Mouse (Mus musculus) adrenal gland, postnatal 4 days (tissue): ENCODE measurements around the gene Cxxc4. TPM values are rescaled to one million over a fixed set of nuclear protein-coding genes. Genes with fewer than 3 reads are reported as not detected.
"Not testable (repeated sequence)": the region's sequence is repeated elsewhere in the genome, so short reads cannot be mapped to it uniquely, and the experiment has no call there.

Source experiments
- DNase-seq, 2 experiments: peaks; one replicate each; pipeline ENCODE4 v3.0.0; 2021 to 2022; ENCODE audit warnings: low spot score in 2 of 2, mixed read lengths in 2 of 2
- long read RNA-seq, 2 experiments: library from polyadenylated mRNA; stranded (forward); transcript quantifications; one replicate each; pipeline ENCODE4 v2.0.0; 2021
- total RNA-seq, 2 experiments: library from RNA; stranded (reverse); gene quantifications; 2 replicates each; pipeline ENCODE4 v1.2.3; 2021

The Cxxc4 gene
- total RNA-seq = 10 to 100 TPM; 12.6 to 14.5 TPM
- long read RNA-seq, experiment 1 = 0 reads
- long read RNA-seq, experiment 2, partial matches to known transcripts = 3 of 4 reads
- long read RNA-seq, experiment 2, other reads (novel, unspliced or antisense) = 1 of 4 reads

DNA sequence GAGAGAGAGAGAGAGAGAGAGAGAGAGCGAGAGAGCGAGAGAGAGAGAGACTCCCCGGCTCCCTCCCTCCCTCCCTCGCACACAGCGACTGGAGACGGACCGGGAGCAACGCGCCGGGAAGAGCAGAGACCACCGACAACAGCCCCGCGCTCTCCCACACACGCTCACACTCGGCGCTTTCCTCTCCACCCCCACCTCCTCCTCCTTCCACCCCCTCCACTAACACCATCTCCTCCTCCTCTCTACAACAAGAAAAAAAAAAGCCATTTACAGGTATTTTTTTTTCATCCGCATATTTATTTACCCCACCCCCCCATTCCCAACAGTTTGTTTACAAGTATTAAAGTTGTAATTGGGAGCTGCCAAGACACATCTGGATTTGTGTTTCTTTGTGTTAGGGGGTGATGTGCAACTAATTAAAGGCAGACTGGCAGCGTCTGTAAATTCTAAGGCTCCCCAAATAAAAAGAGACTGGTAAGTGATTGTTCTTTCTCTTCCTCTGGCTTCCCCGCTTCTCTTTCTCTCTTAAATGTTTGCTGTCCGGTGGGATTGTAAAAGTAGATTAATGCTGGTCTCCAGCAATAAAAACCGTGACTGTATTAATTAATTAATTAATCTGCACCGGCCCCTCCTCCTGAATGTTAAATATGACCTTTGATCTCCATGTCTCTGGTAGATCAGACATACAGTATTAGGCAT is at the start of gene Cxxc4:
Gene Cxxc4 (plus strand): TSS at position 71 of the 699 bp plus-strand sequence.
- no peak for DNase-seq

DNA sequence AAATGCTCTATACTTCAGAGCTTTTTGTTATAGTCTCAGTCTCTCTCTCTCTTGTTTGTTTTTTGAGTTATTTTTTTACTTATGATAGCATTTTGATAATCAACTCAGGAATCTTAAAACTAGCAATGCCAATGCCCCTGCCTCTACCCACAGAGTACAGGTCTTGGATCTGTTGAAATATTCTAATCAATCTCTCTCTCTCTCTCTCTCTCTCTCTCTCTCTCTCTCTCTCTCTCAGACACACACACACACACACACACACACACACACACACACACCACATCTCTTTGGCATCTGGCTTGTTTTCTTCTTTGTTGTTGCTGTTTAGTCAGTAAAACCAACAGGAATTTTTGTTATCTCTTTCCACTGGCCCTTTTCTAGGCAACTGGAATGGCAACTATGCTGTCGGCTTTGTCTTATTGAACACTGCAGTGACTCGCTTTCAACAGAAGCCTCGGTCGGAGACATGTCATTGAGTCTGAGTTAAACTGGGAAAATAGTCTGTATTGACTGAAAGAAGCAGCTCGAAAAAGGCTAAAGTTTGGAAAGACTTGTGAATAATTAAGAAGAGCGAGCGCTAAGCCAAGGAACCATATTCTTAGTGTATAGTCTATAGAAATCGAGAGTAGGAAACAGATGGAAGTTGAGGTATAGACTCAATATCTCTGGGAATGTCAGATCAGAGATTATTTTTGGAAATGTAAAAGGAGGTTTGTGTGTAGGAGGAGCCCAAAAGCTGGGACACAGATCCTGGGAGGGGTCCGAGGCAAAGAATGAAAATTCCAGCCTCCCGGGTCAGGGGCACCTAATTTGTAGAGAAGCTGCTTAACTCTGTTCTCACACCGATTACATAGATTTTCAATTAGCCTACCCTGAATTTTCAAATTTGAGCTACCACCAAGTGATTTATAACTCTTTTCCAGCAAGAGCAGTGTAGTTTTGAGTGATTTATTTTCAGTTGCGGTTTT is 47.0 kb upstream of the Cxxc4 start:
- DNase-seq = no peak

- no peak for DNase-seq
Measured at GRCm38 (mm10) chr3:134190046-134190445, 46.2 kb upstream of the Cxxc4 start.

- no peak for DNase-seq
Measured at GRCm38 (mm10) chr3:134199892-134200291, 36.4 kb upstream of the Cxxc4 start.

DNA sequence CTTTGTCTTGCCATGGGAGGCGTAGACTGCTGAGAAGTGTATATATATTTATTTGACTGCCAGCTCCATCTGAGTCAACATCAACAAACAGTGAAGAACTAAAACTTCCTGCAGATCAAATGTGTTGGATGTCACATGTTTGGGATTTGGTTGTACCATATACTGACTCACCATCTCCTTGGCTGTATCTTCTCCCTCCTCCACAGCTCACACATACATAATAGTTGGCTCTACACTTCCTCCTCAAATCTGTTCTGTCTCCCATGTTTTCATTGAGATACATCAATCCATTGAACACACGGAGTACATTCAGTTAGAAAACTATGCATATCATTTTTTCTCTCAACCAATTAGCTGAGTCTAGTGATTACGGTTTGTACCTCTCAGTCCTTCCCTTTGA is 29.7 kb upstream of the Cxxc4 start:
- DNase-seq = no peak

DNA sequence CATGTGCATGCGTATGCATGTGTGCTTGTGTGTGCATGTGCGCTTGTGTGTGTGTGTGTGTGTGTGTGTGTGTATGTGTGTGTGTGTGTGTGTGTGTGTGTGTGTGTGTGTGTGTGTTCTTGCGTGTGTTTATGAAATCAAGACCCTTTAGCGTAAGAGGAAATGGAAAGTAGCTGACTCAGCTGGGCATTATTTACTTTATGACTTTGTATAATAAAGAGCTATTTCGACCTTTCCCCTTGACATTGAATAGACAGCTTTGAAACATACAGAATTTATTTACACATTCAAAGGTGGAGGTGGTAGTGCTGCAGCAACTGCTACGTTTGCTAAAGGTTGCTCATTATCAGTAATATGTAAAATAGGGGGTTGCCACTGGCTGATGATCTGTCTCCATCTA is 25.3 kb upstream of the Cxxc4 start:
- DNase-seq = no peak

DNA sequence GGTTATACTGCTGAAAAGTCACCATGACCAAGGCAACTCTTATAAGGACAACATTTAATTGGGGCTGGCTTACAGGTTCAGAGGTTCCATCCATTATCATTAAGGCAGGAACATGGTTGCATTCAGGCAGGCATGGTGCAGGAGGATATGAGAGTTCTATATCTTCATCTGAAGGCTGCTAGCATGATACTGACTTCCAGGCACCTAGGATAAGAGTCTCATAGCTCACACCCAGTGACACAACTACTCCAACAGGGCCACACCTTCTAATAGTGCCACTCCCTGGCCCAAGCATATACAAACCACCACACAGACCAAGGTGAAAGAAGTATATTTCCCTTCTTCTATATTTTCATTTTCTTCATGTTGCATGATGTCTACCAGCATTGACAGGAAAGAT is 16.4 kb upstream of the Cxxc4 start:
- not testable (repeated sequence) for DNase-seq

DNA sequence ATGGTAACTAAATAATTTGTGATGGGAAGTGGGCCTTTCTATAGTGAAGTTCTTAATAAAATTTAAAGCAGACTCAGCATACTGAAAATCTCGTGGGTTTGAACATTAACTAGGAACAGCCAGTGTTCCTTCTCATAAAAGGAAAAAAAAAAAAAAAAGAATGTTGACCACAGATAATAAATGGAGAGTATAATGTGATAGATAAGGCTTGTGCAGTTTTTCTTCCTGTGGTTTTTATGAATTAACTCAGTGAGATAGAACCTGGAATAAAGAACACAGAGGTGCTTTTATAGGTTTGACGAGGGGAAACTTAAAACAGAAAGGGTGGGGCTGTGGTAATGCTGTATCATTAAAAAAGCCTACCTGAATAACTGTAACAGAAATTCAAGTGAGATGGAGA is 15.3 kb upstream of the Cxxc4 start:
- no peak for DNase-seq

DNA sequence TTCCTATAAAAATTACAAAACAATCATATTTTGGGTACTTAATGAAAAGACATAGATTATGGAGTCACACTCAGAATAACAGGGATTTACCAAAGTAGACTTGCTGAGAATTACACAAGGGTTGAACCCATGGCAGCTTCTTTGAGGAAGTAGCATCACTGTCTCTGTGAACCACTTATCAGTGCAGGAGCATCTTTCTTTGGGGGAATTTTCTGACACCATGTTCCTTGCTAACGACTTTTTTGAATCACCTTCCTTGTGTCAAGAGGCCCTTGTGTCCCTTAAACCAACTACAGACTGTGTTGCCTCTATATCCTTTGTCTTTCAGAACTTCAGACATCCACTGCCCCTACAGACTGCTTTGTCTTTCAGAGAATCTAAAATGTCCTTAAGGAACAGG is 13.7 kb upstream of the Cxxc4 start:
- no peak for DNase-seq

- DNase-seq = no peak
Measured at GRCm38 (mm10) chr3:134223956-134224355, 12.3 kb upstream of the Cxxc4 start.

DNA sequence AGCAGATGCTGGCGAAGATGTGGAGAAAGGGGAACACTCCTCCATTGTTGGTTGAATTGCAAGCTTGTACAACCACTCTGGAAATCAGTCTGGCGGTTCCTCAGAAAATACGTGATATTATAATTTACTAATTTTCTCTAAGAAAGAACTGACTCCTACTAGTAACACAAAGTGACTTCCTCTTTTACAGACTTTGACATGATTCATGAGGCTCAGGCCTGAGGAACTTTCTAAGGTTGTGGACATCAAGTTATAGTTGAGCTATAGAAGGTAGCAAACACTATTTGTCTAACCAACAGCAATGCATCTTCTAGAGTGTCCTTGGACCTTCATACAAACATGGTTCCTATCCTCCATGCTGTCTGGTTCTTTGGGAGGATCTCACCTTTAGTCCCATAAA is 10.4 kb upstream of the Cxxc4 start:
- no peak for DNase-seq

DNA sequence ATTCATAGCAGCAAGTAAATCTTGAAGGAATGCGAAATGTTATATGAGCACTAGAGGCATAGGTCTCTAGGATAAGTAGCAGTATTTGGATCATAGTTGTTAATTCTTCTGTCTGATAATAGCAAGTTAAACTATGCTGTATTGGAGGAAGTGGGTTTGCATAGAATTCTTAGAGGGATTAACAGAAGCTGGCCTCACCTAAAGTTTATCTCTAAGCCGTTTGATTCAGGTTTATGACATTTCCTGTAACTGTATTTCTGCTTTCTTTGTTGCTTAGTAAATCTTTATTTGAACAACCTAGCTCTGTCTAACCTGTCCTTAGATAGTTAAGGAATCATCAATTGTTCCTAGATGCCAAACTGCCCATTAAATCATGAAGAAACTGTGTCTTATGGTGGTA is 3.5 kb upstream of the Cxxc4 start:
- DNase-seq = no peak

DNA sequence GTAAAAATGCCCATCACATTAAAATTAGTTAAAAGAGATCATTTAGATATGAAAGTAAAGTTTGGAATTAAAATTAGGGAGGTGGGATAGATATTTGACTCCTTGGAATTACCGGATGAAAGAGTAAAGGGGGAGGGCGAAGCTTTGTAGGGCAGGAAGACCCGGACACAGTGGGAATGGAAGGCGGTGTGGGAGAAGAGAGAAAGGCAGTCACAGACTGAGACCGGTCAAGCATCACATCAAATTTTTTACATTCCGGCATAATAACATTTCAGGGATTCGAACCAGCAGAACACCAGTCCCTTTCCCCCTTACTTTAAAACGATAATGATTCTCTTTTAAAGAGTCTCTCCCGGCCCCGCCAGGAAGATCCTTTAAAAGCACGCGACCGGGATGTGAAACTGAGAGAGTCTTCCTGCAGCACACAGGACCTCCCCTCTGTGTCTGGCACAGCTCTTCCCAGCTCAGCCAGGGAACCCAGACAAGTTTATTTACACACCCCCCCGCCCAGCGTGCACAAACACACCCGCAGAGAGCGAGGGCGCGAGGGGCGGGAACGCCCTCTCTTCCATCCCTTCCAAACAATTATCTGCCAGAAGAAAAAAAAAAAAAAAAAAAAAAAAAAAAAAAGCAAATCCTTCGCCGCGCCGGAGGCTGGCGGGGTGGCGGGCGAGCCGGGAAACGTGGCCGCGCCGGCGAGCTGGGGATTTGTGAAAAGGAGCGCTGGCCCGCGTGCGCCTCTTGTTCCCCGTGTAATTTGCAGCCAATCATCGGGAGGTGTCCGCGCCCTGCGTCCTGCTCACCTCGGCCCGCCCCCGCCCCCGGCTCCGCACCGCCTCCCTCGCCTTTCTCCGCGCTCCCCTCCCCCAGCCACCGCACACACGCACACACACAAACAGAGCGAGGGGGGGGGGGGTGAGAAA is 532 bp upstream of the Cxxc4 start:
- peak; percentile 46 to 52 for DNase-seq

DNA sequence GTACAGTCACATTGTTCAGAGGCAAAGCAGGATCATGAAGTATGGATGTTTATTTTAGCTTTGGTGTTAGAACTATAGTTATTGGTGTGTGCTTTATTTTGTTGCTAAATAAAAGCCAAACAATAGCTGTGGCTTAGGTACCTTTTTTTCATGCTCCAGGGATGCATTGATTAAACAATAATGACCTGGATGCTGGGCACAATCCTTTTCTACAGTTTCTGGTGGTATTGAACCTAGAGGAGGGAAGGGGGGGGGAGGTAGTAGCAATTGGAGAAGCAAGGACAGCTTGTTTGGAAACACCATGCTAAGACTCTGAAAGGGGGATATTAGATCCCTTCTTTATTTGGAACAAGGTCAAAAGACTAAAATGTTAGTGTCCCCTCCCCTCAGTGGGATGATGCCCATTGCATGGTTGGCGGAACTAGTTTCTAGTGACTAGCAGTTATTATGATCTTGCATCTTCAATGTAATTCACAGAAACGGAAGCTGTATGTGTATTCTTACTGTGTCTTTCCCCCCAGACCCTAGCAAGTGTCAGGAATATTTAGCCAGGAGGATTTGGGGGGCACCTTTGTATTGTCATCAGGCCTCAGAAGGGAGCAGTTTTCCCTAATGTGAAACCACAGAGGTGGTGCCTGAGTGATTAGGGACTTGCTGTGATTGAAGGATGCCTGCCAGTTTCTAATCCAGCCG is 975 bp downstream of the Cxxc4 start:
- no peak for DNase-seq

DNA sequence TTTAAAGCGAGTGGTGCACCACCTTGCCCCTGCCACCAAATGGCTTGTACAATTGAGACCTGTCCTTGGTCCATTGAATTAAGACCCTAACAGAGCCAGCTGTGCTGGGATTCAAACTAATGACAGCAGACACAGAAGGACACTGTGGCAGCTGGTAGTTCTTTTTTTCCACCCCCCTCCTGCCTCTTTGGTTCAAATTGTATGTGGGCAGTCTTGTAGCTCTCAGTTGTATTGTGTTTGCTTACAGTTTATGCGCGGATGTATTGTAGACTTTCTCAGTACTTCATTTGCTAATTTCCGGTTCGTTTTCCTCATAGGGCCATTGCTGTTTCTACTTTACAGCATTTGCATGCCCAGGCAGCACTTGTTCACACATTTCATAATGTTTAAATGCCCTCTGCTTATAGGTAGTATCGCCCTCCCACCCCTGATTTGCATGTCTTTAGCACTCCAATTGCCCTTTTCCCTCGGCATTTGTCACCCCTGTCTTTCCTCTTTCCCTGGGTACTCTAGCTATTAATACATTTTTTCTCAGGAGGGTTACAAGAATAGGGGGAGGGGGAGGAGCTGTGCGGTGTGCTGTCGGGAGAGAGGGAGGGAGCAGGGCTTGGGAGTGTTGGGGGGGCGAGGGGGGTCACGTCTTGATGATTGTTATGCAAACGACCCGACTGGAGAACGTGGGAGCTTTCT is 2.5 kb downstream of the Cxxc4 start:
- no peak for DNase-seq

GRCm38 (mm10) chr3:134239321-134239970 is 3.2 kb downstream of the Cxxc4 start:
- DNase-seq = peak; percentile 21 to 25

DNA sequence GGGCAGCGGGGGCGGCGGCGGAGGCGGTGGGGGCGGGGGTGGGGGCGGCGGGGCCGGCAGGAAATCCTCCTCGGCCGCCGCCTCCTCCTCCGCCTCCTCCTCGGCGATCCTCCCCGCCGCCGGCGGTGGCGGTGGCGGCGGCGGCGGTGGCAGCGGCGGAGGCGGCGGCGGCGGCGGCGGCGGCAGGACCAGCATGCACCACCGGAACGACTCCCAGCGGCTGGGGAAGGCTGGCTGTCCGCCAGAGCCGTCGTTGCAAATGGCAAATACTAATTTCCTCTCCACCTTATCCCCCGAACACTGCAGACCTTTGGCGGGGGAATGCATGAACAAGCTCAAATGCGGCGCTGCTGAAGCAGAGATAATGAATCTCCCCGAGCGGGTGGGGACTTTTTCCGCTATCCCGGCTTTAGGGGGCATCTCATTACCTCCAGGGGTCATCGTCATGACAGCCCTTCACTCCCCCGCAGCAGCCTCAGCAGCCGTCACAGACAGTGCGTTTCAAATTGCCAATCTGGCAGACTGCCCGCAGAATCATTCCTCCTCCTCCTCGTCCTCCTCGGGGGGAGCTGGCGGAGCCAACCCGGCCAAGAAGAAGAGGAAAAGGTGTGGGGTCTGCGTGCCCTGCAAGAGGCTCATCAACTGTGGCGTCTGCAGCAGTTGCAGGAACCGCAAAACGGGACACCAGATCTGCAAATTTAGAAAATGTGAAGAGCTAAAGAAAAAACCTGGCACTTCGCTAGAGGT is 3.9 kb downstream of the Cxxc4 start:
- peak; percentile 38 to 46 for DNase-seq

DNA sequence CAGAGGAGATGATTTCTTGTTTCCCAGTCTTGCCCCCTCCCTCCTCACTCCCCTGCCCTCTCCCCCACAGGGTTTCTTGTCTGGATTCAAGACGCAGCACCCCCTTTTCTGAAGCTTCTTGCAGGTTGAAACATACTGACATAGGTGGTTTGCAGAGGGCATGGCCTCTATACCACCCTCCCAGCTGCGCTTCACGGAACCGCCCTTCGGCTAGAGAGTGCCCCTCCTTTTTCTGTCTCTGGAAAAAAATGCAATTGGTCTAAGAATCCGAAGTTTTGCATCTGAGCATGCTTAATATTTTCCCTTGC is 4.4 kb downstream of the Cxxc4 start:
- no peak for DNase-seq
